Mouse (Mus musculus): ENCODE data around the gene Cuedc2. TPM values are rescaled to one million over a fixed set of nuclear protein-coding genes. Genes with fewer than 3 reads are reported as not detected.

The Cuedc2 gene
- polyA plus RNA-seq, 1 experiment: 233 TPM

GRCm38 (mm10) chr19:46329951-46330350 is 8.6 kb downstream of the Cuedc2 start:
- Histone ChIP-seq H3K4me3 (ENCODE audit: insufficient read depth, low read length) (no peak overlapping the region; the same call in 1 of the 2 replicates), H3K4me1 (ENCODE audit: control insufficient read depth, insufficient read depth, low read length) (no peaks in the 10 kb centered on the region), H3K27ac (ENCODE audit: insufficient read depth, low read length) (no peak overlapping the region)
- peak; percentile 50; the same call in 1 of the 2 replicates for TF ChIP-seq POLR2A (IDR thresholded peaks at IDR 0.05; ENCODE audit: extremely low read depth, insufficient read depth, low read length)
- peak; percentile 67 for TF ChIP-seq CTCF (IDR thresholded peaks at IDR 0.05; ENCODE audit: extremely low read depth, insufficient read depth, low read length)

- H3K27ac ChIP-seq (ENCODE audit: insufficient read depth, low read length): peak overlapping the region; percentile 92
- no peaks in the 10 kb centered on the region for H3K4me1 ChIP-seq (ENCODE audit: control insufficient read depth, insufficient read depth, low read length)
- H3K4me3 ChIP-seq (ENCODE audit: insufficient read depth, low read length): peak overlapping the region; percentile 67
- TF ChIP-seq POLR2A (IDR thresholded peaks at IDR 0.05; ENCODE audit: extremely low read depth, insufficient read depth, low read length) (no peak), CTCF (IDR thresholded peaks at IDR 0.05; ENCODE audit: extremely low read depth, insufficient read depth, low read length) (no peak)
Observed at GRCm38 (mm10) chr19:46329031-46329641, 9.4 kb downstream of the Cuedc2 start.

- TF ChIP-seq CTCF (IDR thresholded peaks at IDR 0.05; ENCODE audit: extremely low read depth, insufficient read depth, low read length): no peak
- TF ChIP-seq POLR2A (IDR thresholded peaks at IDR 0.05; ENCODE audit: extremely low read depth, insufficient read depth, low read length): peak; percentile 77; the same call in 1 of the 2 replicates
- H3K27ac ChIP-seq (ENCODE audit: insufficient read depth, low read length): peak within 1 kb of the TSS; percentile 92
- H3K4me1 ChIP-seq (ENCODE audit: control insufficient read depth, insufficient read depth, low read length): no peaks in the 10 kb centered on the region
- H3K4me3 ChIP-seq (ENCODE audit: insufficient read depth, low read length): peak within 1 kb of the TSS; percentile 67
Observed at GRCm38 (mm10) chr19:46328081-46329030, 10.1 kb downstream of the Cuedc2 start, which contains the start of gene Fbxl15. TSS of gene Fbxl15 (plus strand) at chr19:46328184.

GRCm38 (mm10) chr19:46327531-46328064 is 10.9 kb downstream of the Cuedc2 start:
- H3K4me1 ChIP-seq (ENCODE audit: control insufficient read depth, insufficient read depth, low read length): peaks cover 2% of the 10 kb centered on the region; the same call in 1 of the 2 replicates
- H3K4me3 ChIP-seq (ENCODE audit: insufficient read depth, low read length): peak overlapping the region; percentile 67
- peak overlapping the region; percentile 74 for H3K27ac ChIP-seq (ENCODE audit: insufficient read depth, low read length)
- TF ChIP-seq CTCF (IDR thresholded peaks at IDR 0.05; ENCODE audit: extremely low read depth, insufficient read depth, low read length) (no peak), POLR2A (IDR thresholded peaks at IDR 0.05; ENCODE audit: extremely low read depth, insufficient read depth, low read length) (no peak)

GRCm38 (mm10) chr19:46326756-46327305 is 11.7 kb downstream of the Cuedc2 start, which contains the start of gene Psd:
TSS of gene Psd (minus strand) at chr19:46327156.
- H3K27ac ChIP-seq (ENCODE audit: insufficient read depth, low read length): peak within 1 kb of the TSS; percentile 74
- H3K4me1 ChIP-seq (ENCODE audit: control insufficient read depth, insufficient read depth, low read length): peaks cover 4% of the 10 kb centered on the region
- peak within 1 kb of the TSS; percentile 67 for H3K4me3 ChIP-seq (ENCODE audit: insufficient read depth, low read length)
- TF ChIP-seq CTCF (IDR thresholded peaks at IDR 0.05; ENCODE audit: extremely low read depth, insufficient read depth, low read length): no peak
- no peak; the same call in none of the 2 replicates for TF ChIP-seq POLR2A (IDR thresholded peaks at IDR 0.05; ENCODE audit: extremely low read depth, insufficient read depth, low read length)

- TF ChIP-seq CTCF (IDR thresholded peaks at IDR 0.05; ENCODE audit: extremely low read depth, insufficient read depth, low read length): no peak
- TF ChIP-seq POLR2A (IDR thresholded peaks at IDR 0.05; ENCODE audit: extremely low read depth, insufficient read depth, low read length): 0 out of 2 replicates have a peak, but pooled peaks have one; percentile 25
- H3K27ac ChIP-seq (ENCODE audit: insufficient read depth, low read length): peak overlapping the region; percentile 11
- peaks cover 6% of the 10 kb centered on the region for H3K4me1 ChIP-seq (ENCODE audit: control insufficient read depth, insufficient read depth, low read length)
- H3K4me3 ChIP-seq (ENCODE audit: insufficient read depth, low read length): peak overlapping the region; percentile 67
Observed at GRCm38 (mm10) chr19:46326019-46326755, 12.3 kb downstream of the Cuedc2 start.

- Histone ChIP-seq H3K4me1 (ENCODE audit: control insufficient read depth, insufficient read depth, low read length) (peaks cover 6% of the 10 kb centered on the region), H3K27ac (ENCODE audit: insufficient read depth, low read length) (no peak overlapping the region), H3K4me3 (ENCODE audit: insufficient read depth, low read length) (no peak overlapping the region)
- TF ChIP-seq POLR2A (IDR thresholded peaks at IDR 0.05; ENCODE audit: extremely low read depth, insufficient read depth, low read length) (no peak), CTCF (IDR thresholded peaks at IDR 0.05; ENCODE audit: extremely low read depth, insufficient read depth, low read length) (no peak)
Observed at GRCm38 (mm10) chr19:46324918-46325317, 13.6 kb downstream of the Cuedc2 start.

GRCm38 (mm10) chr19:46324366-46324765 is 14.1 kb downstream of the Cuedc2 start:
- Histone ChIP-seq H3K27ac (ENCODE audit: insufficient read depth, low read length) (no peak overlapping the region), H3K4me3 (ENCODE audit: insufficient read depth, low read length) (no peak overlapping the region), H3K4me1 (ENCODE audit: control insufficient read depth, insufficient read depth, low read length) (peaks cover 10% of the 10 kb centered on the region)
- TF ChIP-seq CTCF (IDR thresholded peaks at IDR 0.05; ENCODE audit: extremely low read depth, insufficient read depth, low read length) (no peak), POLR2A (IDR thresholded peaks at IDR 0.05; ENCODE audit: extremely low read depth, insufficient read depth, low read length) (no peak)
